Mouse (Mus musculus): Measurements from ENCODE around the gene Zfp629.

Gene Zfp629

DNA sequence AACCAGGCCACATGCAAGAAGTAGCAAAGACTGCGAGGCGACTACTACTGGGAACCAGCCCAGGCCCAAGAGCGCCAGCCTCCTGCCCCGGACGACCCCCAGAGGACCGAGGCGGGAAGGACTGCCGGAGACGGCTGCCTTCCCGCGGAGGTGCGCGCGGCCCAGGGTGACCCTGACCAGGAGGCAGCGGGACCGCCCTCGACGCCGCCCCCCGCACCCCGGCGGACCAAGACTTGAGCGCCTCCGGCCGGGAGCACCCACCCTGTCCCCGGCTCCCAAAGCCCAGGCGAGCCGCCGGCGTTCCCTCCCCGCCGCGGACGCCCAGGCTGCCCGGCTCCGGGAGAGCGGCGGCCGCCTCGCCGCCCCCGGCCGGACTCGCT is 1.1 kb downstream of the Zfp629 start:
- no peak for DNase-seq (ENCODE audit: low spot score in 2 of 2)

DNA sequence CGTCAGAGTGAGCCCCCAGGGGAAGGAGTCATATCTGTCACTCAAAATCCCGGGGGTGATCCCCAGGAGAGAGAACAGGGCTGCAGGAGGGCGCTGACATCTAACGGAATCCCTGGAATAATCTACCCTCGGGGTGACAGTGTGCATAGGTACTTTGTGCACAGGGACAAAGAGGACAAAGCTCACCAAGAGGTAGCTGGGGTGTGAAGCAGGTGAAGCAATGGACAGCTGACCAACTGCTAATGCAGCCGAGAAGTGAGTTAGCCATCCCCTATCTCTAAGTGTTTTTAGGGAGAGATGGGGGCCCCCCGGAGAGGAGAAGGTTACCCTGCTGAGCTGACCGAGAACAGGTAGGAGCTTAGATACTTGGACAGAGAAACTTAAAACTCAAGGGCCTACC is 1.5 kb downstream of the Zfp629 start:
- no peak for DNase-seq (ENCODE audit: low spot score in 2 of 2)

DNA sequence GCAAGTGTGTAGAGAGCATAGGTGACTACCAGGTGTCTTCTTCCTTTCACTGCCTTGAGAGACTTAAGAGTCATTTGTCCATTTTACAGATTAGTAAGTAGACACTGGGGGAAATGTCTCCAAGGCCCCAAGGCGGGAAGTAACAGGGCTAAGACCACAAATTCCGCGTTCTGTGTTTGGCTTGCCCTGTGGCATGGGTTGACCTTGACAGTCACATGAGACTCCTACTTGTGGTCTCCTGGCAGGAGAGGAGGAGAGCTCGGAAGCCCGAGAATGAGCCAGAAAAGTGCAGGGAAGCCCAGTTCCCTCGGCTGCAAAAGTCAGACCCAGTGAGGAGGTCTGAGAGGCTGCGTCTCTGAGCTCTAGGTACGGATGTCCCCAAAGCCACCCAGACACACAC is 2.1 kb downstream of the Zfp629 start:
- DNase-seq (ENCODE audit: low spot score in 2 of 2) = no peak

DNA sequence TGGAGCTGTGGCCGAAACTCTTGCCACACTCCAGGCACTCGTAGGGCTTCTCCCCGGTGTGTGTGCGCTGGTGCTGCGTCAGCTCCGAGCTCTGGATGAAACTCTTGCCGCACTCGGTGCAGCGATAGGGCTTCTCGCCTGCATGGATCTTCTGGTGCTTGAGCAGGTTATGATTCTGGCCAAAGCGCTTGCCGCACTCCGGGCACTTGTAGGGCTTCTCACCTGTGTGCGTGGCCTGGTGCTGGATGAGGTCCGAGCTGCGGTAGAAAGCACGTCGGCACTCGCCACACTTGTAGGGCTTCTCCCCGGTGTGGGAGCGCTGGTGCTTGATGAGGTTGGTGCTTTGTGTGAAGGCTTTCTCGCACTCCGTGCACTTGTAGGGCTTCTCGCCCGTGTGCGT is 4.0 kb downstream of the Zfp629 start:
- DNase-seq (ENCODE audit: low spot score in 2 of 2) = no peak

DNA sequence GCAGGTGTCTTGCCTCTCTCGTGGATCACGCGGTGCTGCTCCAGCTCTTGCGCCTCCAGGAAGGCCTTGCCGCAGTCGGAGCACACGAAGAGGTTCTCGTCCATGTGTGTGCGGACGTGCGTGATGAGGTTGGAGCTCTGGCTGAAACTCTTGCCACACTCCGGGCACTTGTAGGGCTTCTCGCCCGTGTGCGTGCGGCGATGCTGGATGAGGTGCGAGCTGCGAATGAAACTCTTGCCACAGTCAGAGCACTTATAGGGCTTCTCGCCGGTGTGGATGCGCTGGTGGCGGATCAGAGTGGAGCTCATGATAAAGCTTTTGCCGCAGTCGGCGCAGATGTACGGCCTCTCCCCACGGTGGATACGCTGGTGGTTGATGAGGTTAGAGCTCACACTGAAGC is 4.6 kb downstream of the Zfp629 start:
- no peak for DNase-seq (ENCODE audit: low spot score in 2 of 2)

DNA sequence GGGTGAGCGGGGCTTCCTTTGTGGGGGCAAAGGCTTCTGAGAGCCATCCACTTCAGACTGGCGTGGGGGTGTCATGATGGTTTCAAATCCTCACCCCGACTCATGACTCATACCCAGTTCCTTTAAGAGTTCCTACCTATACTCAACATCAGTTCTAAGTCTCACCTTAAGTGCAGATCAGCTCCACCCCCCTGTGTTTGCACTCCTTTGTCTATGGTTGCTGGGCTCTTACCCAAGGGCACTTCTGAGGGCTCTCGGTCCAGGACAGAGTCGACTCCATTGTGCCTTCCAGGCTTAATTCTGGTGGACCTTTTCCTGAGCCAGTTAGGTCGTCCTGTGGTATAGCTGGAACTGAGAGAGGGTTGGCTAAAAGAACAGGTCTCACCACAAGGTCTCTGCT is 8.4 kb downstream of the Zfp629 start:
- no peak for DNase-seq (ENCODE audit: low spot score in 2 of 2)

DNA sequence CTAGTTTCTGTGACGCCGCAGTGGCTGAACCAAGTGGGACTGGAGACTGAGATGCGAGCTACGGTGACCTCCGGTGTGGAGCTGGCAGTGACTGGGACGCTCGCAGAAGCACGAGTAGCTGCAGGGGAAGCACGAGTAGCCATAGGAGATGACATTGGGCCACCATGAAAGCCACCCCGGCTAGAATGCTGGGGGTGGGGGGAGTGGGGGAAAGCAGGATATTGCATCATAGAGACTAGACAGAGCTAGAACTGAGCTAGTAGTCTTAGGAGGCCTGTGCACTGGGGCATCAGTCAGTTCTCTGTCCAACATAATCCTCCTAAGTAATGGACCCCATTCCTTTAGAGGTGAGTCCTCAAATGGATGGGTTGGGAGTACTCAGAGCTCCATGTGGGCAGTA is 11.3 kb downstream of the Zfp629 start:
- DNase-seq (ENCODE audit: low spot score in 2 of 2) = no peak

DNA sequence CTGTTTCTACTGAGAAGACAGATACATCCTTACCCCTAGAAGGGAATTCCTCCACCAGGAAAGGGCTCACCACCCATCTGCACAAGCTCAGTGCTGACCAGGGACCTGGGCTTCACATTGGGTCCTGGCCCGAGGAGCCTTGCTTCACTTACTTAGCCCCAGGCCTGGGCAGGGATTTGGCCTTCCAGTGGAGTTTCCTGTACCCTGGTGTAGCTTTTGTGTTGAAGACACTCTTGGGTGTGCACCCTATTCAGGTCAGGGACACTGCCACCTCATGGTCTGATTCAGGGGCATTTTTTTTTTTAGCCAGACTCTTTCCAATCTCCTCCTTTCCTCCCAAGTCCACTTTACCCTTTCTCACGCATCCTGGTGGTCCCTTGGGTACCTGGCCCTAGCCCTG is 12.7 kb downstream of the Zfp629 start:
- DNase-seq (ENCODE audit: low spot score in 2 of 2) = no peak

DNA sequence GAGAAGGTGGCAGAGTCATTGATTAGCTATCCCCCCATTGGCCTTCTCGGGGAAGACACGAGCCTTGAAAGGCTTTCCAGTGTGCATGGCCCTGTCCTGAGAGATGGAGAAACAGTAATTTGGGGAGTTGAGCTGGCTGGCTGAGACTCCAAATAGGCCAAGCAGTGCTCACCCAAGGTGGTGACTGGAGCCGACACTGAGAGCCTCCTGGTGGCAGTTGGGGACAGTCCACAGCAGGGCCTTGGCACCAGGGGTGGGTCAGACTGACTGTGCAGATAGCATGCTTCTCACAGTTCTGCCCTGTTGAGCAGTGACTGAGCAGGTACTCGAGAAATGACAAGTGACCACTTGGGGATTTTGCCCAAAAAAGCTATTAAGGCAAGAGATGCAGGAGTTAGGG is 13.9 kb downstream of the Zfp629 start:
- no peak for DNase-seq (ENCODE audit: low spot score in 2 of 2)

DNA sequence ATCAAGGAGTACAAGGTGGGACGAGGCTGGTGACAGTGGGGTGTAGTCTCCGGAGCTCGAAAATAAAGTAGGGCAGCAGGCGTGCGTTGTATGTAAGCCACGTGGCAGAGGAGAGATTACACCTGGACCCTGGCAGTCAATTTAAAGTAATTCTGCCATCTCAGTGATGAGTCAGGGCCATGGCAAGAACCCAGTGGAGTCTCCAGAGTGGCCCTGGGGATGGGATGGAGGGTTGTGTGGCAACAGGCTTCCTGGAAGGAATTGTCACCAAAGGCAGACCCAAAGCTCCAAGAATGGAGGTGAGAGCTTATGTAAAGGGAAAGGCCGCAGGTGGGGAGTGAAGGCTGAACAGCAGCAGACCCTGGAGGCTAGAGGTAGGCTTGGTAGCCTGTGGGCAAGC is 15.0 kb downstream of the Zfp629 start:
- DNase-seq (ENCODE audit: low spot score in 2 of 2) = no peak

DNA sequence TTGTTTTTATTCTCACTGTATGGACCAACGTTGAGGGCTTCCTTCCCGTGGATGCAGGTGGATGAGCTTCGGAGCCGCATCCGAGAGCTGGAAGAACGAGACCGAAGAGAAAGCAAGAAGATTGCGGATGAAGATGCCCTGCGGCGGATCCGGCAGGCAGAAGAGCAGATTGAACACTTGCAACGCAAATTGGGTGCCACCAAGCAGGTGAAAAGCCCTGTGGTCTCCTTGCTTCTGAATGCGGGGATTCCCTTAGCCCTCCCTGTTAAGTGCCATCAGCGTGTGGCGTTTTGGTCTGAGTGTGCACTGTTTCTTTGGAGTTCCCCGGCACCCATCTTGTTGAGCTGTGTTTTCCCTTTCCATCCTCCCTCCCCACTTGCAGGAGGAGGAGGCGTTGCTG is 18.9 kb downstream of the Zfp629 start:
- no peak for DNase-seq (ENCODE audit: low spot score in 2 of 2)

DNA sequence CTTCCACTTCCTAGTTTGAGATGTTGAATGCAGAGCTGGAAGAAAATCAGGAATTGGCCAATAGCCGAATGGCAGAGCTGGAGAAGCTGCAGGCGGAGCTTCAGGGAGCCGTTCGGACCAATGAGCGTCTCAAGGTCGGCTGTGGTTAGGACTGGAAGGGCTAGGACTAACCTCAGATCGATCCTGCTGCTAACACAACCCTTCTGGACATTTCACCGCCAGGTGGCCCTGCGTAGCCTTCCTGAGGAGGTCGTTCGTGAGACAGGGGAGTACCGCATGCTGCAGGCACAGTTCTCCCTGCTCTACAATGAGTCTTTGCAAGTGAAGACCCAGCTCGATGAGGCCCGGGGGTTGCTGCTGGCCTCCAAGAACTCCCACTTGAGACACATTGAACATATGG is 23.0 kb downstream of the Zfp629 start:
- DNase-seq (ENCODE audit: low spot score in 2 of 2) = no peak

DNA sequence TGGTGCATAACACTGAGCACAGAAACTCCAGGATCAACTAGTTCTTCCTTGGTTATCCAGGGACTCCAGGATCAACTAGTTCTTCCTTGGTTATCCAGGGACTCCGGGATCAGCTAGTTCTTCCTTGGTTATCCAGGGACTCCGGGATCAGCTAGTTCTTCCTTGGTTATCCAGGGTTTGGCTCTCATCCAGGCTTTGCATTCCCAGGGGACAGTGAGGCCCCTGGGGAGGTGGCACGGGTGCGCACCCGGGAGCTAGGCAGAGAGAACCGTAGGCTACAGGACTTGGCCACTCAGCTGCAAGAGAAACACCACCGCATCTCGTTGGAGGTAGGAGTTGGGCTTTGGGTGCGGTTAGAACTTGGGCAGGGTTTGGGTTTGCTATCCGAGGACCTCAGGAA is 24.5 kb downstream of the Zfp629 start:
- DNase-seq (ENCODE audit: low spot score in 2 of 2) = no peak

DNA sequence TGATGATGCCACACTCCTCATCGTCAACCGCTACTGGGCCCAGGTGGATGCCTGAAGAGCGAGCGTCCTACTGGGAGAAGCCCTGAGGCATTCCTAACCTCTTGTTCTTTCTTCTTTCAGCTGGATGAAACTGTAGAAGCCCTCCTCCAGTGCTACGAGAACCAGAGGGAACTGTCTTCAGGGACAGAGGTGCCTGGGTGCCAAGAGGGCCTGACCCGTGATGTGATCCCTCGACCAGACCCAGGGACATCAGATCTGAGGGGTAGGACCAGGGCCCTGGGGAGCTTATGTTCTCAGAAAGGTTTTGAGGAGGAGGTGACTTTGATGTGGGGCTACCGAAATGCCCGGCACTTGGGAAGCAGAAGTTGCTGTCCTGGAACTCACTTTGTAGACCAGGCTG is 26.0 kb downstream of the Zfp629 start:
- no peak for DNase-seq (ENCODE audit: low spot score in 2 of 2)

DNA sequence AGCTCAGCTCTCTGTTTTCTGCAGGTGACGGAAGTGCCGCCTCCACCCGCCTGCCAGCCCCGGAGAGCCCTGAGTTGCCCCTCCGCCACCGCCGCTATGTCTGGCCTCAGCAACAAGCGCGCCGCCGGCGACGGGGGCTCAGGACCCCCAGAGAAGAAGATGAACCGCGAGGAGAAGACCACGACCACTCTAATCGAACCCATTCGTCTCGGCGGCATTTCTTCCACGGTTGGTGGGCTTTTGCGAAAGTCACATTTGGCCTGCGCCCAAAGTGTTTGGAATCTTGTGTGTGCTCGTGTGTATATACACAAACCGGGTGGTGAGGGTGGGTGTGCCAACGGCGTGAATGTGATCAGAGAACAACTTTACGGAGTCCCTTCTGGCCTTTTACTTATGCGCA is 26.7 kb downstream of the Zfp629 start:
- DNase-seq (ENCODE audit: low spot score in 2 of 2) = no peak

DNA sequence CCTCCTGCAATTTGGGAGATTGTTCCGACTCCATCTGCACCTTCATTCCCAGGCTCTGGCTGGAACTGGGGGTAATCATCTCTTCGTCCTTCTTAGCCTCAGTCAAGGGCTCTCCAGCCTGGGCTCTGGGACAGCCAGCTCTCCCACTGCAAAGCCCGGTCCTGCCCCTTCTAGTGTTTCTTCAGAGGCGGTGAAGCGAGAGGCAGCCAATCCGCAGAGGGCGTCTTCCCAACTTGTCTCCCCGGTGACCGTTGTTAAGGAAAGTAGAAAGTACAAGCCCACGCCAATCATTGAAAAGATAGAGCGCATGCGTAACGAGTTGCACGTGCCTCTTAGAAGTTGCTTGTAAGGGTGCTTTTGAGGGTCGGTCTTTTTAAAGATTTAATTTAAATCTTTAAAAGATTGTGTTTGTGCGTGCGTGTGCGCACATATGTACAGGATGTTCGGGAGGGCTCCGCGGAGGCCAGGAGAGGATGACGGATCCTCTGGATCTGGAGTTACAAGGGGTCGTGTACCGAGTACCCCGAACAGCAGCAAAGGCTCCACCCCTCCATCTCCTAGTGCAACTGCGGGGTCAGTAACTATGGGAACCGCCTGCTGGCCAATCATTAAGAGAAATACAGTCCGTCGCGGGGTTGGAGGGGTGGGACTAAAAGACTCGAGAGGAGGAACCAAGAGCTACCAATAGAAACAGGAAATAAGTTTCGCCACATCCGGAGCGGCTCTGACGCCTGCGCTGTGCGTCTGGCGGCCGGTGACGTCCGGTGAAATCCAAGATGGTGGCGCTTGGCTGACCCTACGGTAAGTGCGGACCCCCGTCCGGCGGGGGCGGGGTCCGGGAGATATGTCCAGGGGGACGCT is 27.4 kb downstream of the Zfp629 start, which contains the start of the genes Ccdc189 and Rnf40:
Ccdc189 (minus strand) TSS at position 585 of the 861 bp plus-strand sequence.
Rnf40 (plus strand) TSS at position 757 of the 861 bp plus-strand sequence.
- DNase-seq (ENCODE audit: low spot score in 2 of 2) = peak; percentile 84 to 91

DNA sequence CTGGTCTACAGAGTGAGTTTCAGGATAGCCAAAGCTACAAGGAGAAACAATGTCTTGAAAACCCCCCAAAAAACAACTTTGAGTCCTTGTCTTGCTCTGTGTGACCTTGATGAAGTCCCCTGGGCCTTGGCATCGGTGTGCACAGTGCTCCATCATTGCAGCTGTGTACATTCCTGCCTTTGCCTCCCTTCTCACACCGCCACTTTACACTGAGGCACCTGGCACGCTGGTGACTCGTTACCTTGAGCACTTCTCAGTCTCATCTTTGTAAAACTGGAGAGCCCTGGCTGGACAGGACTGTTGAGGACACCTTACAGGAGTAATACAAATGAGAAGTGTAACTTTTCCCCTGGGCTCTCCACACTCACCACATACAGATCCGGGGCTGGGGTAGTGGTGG is 28.4 kb downstream of the Zfp629 start:
- no peak for DNase-seq (ENCODE audit: low spot score in 2 of 2)

DNA sequence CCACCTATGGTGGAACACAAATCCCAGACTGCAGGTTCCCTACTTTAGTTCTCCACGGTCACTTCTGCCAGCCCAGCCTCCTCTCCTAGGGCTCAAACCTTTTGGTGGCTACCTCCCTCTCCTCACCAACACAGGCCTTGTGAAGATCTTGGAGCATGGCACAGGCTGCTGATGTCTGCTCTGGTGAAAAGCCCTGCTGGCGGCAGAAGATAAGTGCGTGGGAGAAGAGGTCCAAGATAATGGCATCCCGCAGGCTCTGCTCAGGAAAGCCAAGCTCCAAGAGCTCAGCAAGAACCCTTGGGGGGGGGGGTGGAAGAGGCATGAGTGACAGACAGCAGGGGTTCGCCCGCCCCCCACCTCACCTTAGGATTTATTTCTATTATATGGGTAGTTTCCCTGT is 29.4 kb downstream of the Zfp629 start:
- DNase-seq (ENCODE audit: low spot score in 2 of 2) = no peak

DNA sequence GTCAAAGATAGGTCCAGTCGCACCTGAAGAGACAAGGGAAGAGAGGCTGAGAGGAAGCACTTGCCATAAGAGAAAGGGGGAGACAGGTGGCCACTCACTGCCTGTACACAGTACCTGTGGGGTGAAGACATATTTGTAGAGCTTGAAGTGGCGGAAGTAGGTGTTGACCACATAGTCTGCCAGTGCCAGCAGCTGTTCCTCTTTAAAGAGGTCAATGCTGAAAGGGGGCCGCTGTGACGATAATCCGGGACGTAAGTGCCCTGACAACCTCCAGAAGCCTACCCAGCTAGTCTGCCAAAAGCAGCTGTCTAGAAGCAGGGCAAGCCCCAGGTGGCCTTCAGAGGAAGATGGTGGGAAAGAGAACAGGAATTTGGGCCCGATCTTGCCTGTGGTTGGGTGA is 30.6 kb downstream of the Zfp629 start:
- no peak for DNase-seq (ENCODE audit: low spot score in 2 of 2)

DNA sequence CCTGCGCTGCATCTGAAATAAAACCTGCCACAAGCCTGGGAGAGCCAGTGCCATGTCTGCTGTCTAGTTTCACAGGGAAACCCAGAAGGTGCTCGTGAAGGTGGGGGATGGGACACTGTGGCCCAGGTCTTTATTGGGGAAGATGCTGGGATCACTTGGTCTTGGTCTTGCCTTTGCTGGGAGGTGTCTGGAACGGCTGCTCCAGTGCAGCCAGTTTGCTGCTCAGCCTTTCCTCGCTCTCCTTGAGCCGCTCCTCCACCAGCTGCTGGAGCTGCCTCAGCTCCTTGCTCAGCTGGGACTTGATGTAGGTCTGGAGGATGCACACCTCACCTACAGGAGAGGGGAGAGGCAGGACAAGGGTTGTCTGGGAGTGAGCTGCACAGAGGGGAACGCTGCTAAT is 32.3 kb downstream of the Zfp629 start:
- DNase-seq (ENCODE audit: low spot score in 2 of 2) = no peak

DNA sequence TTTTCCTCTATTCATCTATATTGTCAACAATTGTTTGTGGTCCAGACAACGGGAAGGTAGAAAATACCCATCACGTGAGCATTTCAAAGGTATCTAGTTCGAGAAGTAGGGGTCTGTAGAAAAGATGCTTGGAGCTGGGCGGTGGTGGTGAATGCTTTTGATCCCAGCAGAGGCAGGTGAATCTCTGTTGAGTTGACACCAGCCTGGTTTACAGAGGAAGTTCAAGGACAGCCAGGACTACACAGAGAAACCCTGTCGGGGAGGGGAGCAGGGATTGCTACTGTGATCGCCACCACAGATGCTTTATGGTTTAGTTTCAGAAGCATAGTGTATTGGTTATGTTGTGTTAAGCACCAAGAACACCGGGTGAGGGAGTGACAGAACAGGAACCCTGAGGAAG is 41.5 kb downstream of the Zfp629 start:
- DNase-seq (ENCODE audit: low spot score in 2 of 2) = no peak

DNA sequence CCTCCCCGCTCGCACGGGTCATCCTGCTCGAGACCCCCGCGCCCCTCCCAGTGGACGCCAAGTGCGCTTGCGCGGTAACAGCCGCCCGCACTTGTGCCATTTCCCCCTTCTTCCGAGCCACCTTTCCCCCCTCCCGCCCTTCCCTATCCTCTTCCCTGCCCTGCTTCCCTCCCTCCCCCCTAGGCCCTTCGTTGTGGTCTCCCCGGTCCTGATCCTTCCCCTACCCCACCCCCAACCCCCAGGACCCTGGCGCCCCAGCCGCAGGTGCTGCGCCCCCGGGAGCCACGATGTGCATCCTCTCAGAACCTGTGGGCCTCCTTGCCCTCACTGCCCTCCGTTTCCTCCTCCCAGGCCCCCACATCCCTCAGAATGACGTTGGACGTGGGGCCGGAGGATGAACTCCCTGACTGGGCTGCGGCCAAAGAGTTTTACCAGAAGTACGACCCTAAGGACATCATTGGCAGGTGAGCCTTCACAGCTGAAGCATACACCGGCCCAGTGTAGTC is 42.0 kb downstream of the Zfp629 start:
- DNase-seq (ENCODE audit: low spot score in 2 of 2) = no peak

DNA sequence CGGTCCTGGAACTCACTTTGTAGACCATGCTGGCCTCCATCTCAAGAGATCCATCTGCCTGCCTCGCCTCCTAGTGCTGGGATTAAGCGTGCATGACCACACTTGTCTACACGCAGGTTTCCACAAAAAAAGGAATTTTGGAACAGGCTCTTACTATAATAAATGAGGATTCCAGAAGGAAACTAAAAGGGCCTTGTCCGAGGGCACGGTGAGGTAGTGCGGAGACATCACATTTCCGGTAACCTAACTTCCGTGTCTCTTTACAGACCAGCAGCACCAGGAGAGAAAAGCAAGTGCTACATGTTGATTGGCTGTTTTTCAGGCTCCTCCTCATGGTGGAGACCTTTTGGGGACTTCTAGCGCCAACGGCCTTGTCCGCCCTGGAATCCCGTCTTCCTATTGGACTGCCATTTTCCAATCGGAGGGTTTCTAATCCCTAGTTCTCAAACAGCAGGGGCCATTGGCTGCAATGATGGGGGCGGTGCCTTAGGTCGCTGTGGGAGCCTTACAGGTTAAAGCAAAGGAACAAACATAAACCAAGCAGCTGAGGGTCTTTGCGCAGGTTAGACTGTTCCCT is 42.6 kb downstream of the Zfp629 start, which contains the start of gene Phkg2:
Phkg2 (plus strand) TSS at position 446 of the 577 bp plus-strand sequence.
- DNase-seq (ENCODE audit: low spot score in 2 of 2) = peak; percentile 72 to 83
